Mouse (Mus musculus) embryonic fibroblast, embryonic 13.5 days (primary cell): Measurements from ENCODE around the gene Fam166b. TPM values are rescaled to one million over a fixed set of nuclear protein-coding genes. Genes with fewer than 3 reads are reported as not detected.
A peak's percentile ranks its signal among the peaks of the same experiment; 100 is the strongest.

Experiments
- H3K27ac ChIP-seq: 2 replicates; pipeline ENCODE4 v1.5.1; 2012; ENCODE audit warnings: low read length, control low read depth, inconsistent platforms; ENCODE audit not compliant: insufficient read depth
- H3K4me1 ChIP-seq: 2 replicates; pipeline ENCODE4 v1.6.1; 2011; ENCODE audit warnings: low read length; ENCODE audit not compliant: control insufficient read depth, insufficient read depth
- H3K4me3 ChIP-seq: 2 replicates; pipeline ENCODE4 v1.5.1; 2011; ENCODE audit warnings: mild to moderate bottlenecking, control low read depth, low read length; ENCODE audit not compliant: insufficient read depth
- CTCF ChIP-seq: IDR thresholded peaks from 2 replicates; pipeline ENCODE4 v1.5.1; 2011; ENCODE audit warnings: mild to moderate bottlenecking, control low read depth, low read length, moderate library complexity, borderline replicate concordance; ENCODE audit not compliant: insufficient read depth
- POLR2A ChIP-seq: IDR thresholded peaks from 2 replicates; pipeline ENCODE4 v1.6.1; 2011; ENCODE audit warnings: low read depth, mild to moderate bottlenecking, control low read depth, low read length, moderate library complexity
- polyA plus RNA-seq: library from polyadenylated mRNA; stranded (reverse); fragments of >200 nt; gene quantifications from 2 replicates; pipeline ENCODE4 v1.2.4, GENCODE M21; 2011; ENCODE audit warnings: low read depth; ENCODE audit not compliant: missing spikeins, insufficient read length

Gene Fam166b
- polyA plus RNA-seq, 1 experiment: not detected

- no peak within 1 kb of the TSS for H3K27ac ChIP-seq
- no peaks in the 10 kb centered on the region for H3K4me1 ChIP-seq
- no peak for TF ChIP-seq POLR2A
- no peak for TF ChIP-seq CTCF
- H3K4me3 ChIP-seq: no peak within 1 kb of the TSS
Measured at GRCm38 (mm10) chr4:43454041-43454836, 25.3 kb upstream of the Fam166b start, which contains the start of gene Cd72. Gene Cd72 (minus strand): TSS chr4:43454628.

GRCm38 (mm10) chr4:43453413-43453812 is 24.5 kb upstream of the Fam166b start:
- H3K27ac ChIP-seq: no peak overlapping the region
- no peak for TF ChIP-seq POLR2A
- TF ChIP-seq CTCF: no peak
- H3K4me3 ChIP-seq: no peak overlapping the region
- H3K4me1 ChIP-seq: no peaks in the 10 kb centered on the region

DNA sequence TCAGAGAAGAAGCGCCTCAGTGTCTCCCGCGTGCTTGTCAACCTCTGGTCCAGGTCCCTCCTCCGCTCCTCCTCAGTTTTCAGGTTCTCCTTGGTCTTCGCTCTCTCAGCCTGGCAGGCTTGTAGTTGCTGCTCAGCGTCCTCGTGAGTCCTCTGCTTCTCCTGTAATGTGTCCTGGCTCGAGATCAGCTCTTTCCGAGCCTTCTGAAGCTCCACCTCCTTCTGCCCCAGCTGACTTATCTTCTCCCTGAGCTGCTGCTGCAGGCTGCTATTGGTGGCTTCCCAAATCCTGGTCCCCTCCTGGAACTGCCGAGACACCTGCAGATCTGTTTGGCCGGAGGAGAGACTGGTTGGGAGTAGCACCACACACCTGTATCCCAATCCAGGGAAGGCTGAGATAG is 23.4 kb upstream of the Fam166b start:
- no peak overlapping the region for H3K4me3 ChIP-seq
- TF ChIP-seq POLR2A: no peak
- TF ChIP-seq CTCF: no peak

DNA sequence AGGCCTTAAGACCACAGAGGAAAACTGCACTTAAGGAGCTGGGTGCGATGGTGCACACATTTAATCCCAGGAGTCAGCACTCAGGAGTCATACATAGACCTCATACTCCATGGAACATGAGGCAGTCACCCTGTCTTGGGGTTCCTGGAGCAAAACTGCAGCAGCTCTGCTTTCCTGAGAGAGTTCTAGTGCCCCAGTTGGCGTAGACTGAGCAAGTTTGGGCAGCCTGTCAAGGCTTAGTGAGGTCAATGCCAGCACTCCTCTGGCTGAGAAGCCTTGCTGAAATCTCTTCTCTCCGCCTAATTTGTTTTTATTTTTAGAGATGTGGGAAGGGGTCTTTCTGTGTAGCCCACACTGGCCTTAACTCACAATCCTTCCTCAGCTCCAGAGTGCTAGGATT is 19.6 kb upstream of the Fam166b start:
- H3K4me3 ChIP-seq: no peak overlapping the region
- no peaks in the 10 kb centered on the region for H3K4me1 ChIP-seq
- no peak for TF ChIP-seq CTCF
- TF ChIP-seq POLR2A: no peak
- H3K27ac ChIP-seq: no peak overlapping the region

More for the DNA sequence above, 23.4 kb upstream of the Fam166b start:
- Histone ChIP-seq H3K27ac (no peak overlapping the region), H3K4me1 (no peaks in the 10 kb centered on the region)

DNA sequence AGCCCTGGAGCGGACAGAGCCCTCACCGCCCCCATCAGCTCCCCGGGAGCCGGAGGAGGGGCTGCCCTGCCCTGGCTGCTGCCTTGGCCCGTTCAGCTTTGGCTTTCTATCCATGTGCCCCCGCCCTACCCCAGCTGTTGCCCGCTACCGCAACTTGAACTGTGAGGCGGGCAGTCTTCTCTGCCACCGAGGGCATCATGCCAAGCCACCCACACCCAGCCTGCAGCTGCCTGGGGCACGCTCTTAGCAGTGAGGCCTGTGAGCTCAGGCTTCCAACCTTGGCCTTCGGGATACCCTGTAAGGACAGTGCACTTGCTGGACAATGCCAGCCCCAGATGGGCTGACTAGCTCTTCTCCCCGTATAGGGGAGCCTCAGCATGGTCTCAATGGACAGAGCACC is 18.3 kb upstream of the Fam166b start:
- no peak overlapping the region for H3K27ac ChIP-seq
- TF ChIP-seq CTCF (no peak), POLR2A (no peak)
- H3K4me1 ChIP-seq: no peaks in the 10 kb centered on the region
- H3K4me3 ChIP-seq: no peak overlapping the region

GRCm38 (mm10) chr4:43443511-43443910 is 14.6 kb upstream of the Fam166b start:
- H3K27ac ChIP-seq: no peak overlapping the region
- H3K4me1 ChIP-seq: no peaks in the 10 kb centered on the region
- TF ChIP-seq CTCF: no peak
- no peak for TF ChIP-seq POLR2A
- peak overlapping the region; percentile 50 for H3K4me3 ChIP-seq

DNA sequence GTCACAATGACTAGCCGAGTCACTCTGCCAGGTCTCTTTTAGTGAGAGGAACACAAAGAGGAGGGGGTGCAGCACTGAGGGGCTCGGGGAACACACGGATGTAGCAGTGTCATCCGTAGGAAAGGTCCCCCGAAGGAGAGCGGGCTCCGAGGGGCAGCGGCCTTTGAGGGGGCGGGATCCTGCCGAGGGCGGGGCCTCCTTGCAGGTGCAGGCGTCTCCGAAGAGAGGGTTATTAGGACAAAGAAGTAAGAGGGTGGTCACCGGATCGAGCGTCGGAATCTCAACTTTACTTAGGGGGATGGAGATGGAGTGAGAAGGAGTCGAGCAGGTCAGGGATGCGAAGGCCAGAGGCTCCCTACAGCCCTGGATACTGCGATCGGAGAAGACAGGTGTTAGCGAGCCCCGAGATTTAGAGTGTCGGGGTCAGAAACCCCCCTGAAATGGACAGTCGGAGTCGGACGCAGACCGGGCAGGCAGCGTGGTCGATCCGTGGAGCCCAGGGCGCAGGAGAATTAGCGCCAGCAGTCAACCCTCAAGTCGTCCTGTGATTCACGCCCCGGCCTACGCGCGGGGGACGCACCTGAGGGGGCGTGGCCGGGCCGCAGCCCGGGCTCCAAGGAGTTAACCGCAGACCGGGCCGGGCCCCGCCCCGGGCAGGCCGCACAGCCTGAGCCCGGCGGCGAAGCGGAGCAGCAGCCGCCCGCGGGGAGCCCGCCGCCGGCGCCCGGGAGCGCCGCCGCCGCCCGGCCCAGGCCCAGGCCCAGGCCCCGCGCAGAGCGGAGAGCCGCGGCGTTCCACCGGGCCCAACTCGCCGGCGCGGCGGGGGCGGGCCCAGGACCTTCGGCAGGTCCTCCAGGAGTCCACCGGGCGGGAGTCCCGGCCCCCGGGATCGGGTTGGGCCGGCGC is 13.8 kb upstream of the Fam166b start:
- no peak for TF ChIP-seq CTCF
- TF ChIP-seq POLR2A: peak; percentile 65
- Histone ChIP-seq H3K27ac (peak overlapping the region; percentile 34), H3K4me1 (no peaks in the 10 kb centered on the region), H3K4me3 (peak overlapping the region; percentile 50)

DNA sequence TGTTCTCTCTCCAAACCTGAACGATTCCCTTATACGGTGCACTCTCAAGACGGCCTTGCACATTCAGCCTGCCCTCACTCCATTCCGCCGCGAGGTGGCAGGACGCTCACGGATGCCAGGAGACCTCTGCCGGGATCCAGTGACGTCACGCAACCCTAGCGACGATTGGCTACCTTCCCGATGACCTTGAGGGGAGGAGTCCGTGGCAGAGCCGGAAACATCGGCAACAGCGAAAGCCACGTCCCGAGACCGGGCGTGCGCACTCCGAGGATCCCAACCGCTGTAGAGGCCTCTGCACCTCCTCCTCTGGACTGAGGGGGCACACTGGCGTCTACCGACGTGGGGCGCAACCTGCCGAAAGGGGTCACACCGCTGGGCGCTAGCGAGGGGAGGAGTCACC is 13.1 kb upstream of the Fam166b start:
- no peaks in the 10 kb centered on the region for H3K4me1 ChIP-seq
- H3K27ac ChIP-seq: peak overlapping the region; percentile 34
- TF ChIP-seq POLR2A: peak; percentile 88
- TF ChIP-seq CTCF: peak; percentile 98
- peak overlapping the region; percentile 50 for H3K4me3 ChIP-seq

GRCm38 (mm10) chr4:43441639-43442038 is 12.7 kb upstream of the Fam166b start, which contains the start of gene Tesk1:
Gene Tesk1 (plus strand): TSS chr4:43441939.
- H3K4me3 ChIP-seq: peak within 1 kb of the TSS; percentile 50
- TF ChIP-seq CTCF: no peak
- no peak for TF ChIP-seq POLR2A
- H3K27ac ChIP-seq: peak within 1 kb of the TSS; percentile 34
- no peaks in the 10 kb centered on the region for H3K4me1 ChIP-seq

GRCm38 (mm10) chr4:43432832-43433231 is 3.9 kb upstream of the Fam166b start:
- no peak for TF ChIP-seq CTCF
- TF ChIP-seq POLR2A: no peak

DNA sequence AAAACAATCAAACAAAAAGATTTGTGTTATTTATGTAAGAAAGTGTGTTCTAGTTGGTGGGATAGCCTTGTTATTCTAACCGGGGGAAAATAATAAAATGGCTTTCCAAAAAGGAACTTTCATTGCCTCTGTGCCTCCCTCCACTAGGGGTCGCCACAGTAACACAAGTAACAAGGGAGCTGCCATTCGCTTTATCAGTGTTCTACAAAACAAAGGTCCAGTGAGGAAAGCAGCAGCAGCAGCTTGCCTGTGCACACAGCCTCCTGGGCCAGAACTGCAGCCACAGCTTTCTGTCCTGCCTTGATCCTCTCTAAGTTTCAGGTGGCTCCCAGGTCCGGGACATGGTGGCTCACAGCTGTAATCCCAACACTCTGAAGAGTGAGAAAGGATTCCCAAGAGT is 2.8 kb upstream of the Fam166b start:
- Histone ChIP-seq H3K4me1 (no peaks in the 10 kb centered on the region), H3K4me3 (no peak overlapping the region), H3K27ac (no peak overlapping the region)
- TF ChIP-seq CTCF: peak; percentile 51; the same call in 1 of the 2 replicates
- TF ChIP-seq POLR2A: no peak

More at GRCm38 (mm10) chr4:43432832-43433231, 3.9 kb upstream of the Fam166b start:
- Histone ChIP-seq H3K27ac (no peak overlapping the region), H3K4me1 (no peaks in the 10 kb centered on the region), H3K4me3 (no peak overlapping the region)
